Mouse (Mus musculus) layer of hippocampus, postnatal 14 days (tissue): ENCODE results near the gene Cacul1. TPM values are rescaled to one million over a fixed set of nuclear protein-coding genes. Genes with fewer than 3 reads are reported as not detected.

Experiments used
- DNase-seq, 2 experiments: peaks; one replicate each; pipeline ENCODE4 v3.0.0; 2021 to 2022; ENCODE audit warnings: low spot score in 2 of 2, mixed read lengths in 1 of 2
- microRNA-seq, 2 experiments: library from miRNA; unstranded; fragments of <30 nt; microRNA quantifications; one replicate each; pipeline ENCODE4 v1.2.0; 2021
- total RNA-seq, 2 experiments: library from RNA; stranded (reverse); gene quantifications; 2 replicates each; pipeline ENCODE4 v1.2.3; 2021

Cacul1 gene
- total RNA-seq, 2 experiments from 2014 or later: 47.0 to 47.3 TPM

DNA sequence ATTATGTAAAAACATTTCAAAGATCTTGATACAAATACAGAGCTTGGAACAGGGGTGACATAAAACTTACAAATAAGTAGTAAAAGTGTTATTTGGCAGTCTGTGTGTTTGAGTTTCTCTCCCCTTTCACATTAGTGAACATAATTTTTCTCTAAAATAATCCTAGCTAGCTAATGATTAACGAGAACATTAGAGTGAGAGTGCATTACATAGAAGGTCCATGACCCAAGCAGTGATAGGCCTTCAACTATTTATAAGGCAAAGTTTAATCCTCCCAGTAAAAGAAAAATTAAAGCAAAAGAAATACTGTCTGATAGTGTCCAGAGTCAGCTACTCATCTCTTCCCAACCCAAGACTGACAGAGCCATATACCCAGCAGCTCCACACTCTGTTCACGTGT is 48.9 kb downstream of the Cacul1 start:
- DNase-seq: no peak

DNA sequence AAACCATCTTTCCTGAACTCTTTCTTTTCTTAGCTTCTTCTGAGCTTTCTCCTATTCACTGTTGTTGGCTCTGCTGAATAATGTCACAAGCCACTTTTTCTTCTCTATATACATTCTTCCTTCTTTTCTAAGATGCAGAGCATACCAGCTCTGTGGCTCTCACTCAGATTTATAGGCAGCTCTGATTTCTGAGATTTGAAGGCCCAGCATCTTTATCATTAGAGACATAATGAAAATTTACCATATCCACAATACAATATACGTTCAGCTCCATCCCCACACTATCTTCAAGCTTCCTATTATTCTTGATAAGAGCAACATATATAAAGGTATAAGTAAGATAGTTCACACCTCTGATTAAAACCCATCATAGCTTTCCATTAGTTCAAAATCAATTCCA is 50.7 kb downstream of the Cacul1 start:
- no peak for DNase-seq

DNA sequence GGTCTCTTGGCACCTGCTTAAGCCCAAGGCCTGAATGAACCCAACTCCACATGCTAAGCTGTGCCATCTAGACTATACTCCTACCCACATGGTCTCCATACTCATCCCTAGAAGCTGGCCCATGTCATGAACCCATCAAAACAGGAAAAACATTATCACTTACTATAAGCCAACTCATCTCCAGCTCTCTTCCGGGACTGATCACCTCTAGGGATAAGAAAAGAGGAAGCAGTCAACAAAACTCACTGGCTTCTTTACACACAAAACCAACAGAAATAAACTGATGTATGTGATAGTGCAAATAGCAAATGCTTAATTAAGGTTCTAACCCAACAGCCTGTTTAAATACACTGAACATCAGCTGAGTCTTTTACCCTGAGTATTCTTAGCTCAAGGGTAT is 51.5 kb downstream of the Cacul1 start:
- no peak for DNase-seq

DNA sequence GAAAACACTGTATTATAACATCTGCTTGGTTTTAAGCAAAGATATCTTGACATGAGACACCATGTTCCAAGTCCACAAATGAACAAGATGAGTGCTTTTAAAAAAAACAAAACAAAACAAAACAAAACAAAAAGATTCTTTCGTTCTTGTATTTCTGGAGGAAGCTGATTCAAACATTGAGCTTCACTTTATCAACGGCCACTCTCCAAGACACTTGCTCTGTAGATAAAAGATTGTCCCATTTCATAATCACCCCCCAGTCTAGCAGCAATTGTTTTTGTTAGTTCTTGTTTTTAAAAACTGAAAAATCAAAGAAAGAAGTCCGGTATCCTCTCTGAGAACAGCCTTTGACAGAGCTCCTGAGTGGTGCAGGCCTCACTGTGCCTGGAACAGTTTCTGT is 52.2 kb downstream of the Cacul1 start:
- no peak for DNase-seq

DNA sequence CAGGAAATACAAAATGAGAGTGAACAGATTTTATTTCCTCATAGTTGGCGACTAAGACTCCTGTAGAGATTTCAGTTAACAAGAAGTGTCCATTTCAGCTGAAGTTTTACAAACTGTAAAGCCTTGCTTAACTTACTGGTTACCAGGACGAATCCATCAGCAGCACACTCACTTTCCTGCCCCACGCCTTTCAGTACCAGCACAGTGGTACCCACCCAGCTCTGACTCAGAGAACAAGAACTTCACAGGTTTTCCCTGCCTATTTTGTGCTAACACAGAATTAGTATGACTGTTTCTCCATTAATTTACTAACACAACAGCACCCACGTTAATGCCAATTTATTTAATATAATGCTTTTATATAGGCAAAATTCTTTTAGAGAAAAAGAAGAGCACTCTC is 53.9 kb downstream of the Cacul1 start:
- no peak for DNase-seq

DNA sequence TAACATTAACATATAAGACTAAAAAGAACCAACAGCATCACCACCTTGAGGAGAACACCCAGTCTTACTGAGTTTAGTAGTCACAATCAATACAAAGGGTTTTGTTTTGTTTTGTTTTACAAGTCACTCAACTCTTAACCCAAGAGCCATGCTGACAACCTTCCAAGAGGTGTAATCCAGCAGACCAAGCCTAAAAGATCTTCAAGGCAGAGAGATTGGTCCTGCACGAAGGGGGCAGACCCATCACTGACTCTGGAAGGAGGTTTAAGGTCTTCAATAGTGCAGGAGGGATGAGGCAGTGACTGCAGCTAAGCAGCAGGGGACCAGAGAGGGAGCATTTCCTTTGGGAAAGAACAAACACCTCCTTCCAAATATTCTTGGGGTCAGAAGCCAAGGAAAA is 55.7 kb downstream of the Cacul1 start:
- DNase-seq: no peak

DNA sequence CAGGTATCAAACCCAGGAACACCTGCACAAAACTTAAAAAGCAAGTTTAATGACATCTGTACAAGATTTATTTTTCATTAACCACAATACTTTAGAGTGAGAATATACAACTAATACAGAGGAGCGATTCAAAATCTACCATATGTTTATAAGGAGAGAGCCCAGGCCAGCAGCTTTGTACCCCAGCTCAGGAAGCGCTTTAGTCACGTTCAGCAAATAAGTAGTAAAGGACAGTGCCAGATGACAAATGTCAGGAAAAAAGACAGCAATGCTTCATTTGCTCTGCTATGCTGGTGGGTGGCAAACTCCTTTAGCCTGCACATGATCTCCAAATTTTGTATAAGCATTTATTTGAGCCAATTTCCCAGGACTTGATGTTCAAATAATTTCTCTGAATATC is 56.1 kb downstream of the Cacul1 start:
- DNase-seq: no peak

DNA sequence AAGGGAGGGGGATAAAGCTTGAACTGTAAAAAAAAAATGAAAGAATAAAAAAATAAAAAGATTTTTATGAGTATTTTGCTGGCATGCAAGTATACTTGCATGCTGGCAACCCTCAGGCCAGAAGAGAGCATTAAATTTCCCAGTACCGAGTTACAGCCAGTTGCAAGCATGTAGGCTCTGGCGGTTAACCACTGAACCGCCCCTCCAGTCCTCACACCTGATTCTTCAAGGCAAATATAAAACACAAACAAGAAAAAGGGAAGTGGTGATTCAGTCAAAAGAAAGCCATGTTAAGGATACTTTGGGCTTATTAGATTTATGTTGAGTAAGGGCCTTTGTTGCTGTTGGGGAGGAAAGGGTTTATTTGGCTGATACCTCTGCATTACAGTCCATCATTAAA is 60.7 kb downstream of the Cacul1 start:
- DNase-seq: no peak

DNA sequence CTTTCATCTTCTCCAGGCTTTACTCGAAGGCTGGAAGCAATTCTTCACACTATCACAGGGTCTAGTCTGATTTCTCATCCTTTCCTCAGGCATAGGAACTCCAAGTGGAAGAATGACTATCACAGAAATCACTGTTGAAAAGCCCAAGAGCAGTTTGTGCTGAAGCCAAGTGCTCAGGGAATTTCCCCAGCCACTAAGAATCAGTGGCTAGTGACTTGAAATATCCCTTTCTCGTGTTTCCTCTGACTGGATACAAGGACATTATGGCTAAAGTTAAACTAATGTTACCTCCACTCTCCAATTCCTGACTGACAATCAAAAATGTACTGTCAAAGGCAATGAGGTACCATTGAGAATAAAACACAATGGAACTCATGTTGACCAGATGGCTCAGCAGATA is 65.8 kb downstream of the Cacul1 start:
- DNase-seq: no peak

DNA sequence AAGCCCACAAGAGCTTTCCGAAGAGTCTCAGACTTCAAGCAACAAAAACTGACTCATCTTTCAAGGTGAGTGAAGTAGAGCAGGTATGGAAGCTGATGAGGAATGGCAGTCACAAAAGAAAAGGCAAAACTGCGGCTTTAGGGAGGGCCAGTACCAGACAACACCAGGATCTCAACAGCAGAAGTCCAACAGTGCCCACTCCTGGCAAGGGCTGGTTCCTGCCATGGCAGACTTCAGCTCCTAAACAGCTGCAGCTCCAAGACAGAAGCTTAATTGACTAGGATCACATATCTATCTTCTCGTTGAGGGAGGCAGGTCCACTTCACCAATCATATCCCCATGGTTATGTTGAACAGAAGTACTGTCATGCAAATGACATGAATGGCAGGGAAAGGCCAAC is 67.4 kb downstream of the Cacul1 start:
- DNase-seq: peak in 1 of 2 experiments; percentile 24

DNA sequence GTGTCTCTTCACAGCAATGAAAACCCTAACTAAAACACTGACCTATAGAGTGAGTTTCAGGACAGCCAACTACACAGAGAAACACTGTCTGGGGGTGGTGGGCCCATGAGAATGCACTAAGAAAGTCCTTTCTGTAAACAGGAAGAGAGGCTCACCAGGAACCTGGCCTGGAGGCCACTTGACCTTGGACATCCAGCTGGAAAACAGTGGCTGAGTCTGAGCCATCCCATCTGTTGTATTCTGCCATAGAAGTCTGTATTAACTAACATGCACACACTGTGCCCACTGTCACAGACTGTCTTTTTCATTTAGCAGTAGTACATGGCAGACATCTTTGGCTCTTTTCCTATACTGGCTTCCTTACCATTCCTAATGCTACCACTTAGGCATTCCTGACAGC is 80.6 kb downstream of the Cacul1 start:
- DNase-seq: no peak

DNA sequence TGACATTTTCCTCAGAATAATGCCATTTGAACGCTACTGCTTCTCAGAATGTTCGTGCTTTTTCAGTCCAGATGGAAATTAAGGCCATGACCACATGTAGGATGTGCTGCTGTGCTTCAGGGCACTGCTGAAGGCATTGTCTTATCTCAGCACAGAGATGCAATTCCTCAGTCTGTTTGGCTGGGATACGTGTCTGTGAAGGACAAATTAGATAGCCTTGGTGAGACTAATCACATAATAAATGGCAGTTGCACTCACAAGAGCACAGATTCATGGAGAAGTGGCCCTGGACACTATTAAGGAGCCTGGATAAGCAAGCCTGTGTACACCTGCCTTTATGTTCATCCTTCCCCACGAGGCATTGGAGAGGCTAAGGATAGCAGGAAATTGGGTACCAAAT is 83.7 kb downstream of the Cacul1 start:
- DNase-seq: no peak

DNA sequence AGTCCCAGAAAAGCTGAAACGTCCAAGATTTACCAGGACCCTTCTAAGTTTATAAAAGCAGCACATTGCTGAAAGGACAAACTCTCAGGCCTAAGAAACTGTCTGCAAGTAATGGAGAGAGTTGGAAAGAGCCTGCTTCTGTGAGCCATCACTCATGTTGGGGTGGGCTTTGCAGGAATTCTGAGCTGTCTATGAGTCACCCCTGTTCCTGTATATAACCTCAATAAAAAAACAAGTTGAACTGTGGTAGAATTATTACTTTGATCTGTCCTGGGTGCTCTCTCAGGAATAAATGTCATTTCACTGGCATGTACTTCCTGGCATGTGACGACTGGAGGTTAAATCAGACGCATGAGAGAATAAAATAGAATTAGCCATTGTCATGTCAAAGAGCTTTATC is 85.1 kb downstream of the Cacul1 start:
- DNase-seq: no peak

DNA sequence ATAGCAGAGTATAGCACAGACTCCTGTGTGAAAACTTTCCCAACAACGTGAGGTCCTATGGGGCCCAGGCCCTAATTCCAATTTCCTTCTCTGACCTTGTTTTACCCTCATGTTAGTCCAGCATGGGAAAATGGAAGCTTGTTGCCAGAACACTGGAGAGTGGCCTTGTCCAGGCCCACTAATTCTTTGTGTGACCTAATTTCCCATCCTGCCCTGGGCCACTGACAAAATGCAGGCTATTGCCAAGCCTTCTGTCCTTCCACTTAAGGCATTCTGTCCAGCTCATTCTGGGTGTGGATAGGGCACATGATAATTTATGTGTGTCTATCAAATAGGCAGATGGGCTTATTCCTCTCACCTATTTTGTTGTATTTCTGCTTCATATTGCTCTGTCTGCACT is 91.3 kb downstream of the Cacul1 start:
- no peak for DNase-seq

DNA sequence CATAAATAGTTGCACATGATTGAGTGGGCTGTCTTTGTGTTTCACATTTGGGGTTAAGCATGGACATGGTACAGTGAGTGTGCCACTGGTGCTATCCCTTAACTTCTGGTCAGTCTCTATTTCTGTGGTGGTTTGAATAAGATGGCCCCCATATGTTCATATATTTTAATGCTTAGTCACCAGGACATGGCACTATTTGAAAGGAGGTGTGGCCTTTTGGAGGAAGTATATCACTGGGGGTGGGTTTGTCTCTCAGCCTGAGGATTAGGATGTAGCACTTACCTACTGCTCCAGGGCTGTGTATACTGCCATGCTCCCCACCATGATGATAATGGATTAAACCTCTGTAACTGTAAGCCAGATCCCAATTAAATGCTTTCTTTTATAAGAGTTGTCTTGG is 95.6 kb downstream of the Cacul1 start:
- no peak for DNase-seq

DNA sequence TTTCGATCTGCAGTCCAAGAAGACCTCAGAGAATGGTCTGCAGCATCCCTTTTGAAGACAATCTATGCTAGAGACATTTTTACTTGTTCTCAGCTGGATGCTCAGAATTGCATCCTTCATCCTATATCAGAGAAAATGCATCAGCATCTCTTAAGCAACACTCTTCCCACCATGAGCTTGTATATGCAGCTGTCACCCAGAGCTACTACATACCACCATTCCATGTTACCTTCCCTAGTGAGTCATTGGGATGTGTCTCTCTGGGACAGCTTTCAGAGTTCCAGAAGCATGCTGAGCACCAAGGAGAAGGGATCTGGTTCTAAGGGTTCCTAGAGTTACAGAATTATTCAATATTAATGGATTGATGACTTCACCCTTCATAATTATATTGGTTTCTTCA is 102.0 kb downstream of the Cacul1 start:
- DNase-seq: no peak

DNA sequence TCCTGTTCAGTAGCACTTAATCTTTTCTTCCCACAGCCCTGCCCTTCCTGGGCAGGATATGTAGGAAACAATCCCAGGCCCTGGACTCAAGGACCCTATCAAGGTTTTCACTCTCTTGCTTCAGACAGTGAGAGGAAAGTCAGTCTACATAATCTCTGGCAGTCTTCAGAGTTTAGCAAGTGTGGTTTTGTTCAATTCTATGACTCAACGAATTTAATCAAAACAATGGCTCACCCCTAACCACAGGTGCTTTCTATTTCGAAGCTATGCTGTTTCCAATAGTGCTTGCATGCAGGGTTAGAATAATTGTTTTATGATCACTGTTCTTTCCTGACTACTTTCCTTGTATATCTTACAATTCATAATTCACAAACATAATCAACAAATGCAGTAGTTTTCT is 103.0 kb downstream of the Cacul1 start:
- DNase-seq: no peak

Small RNA genes lying within 50 kb of the gene (microRNA-seq; reads per million reads assigned to microRNA genes)
- gene Gm25238: 0 reads per million in 2 experiments

Other genes with a start within 250 kb of the Cacul1 start
- under 1 TPM in 1 of 2 experiments, not detected in 1; 0.28 TPM for gene Prlhr, start 112.7 kb downstream of the Cacul1 start, total RNA-seq
- gene Nanos1, start 175.0 kb upstream of the Cacul1 start, total RNA-seq: 10 to 100 TPM; 17.3 to 18.7 TPM
- gene Eif3a, start 209.6 kb upstream of the Cacul1 start, total RNA-seq: 100 to 1,000 TPM; 117 to 118 TPM
- 10 to 100 TPM; 29.3 to 32.1 TPM for gene Fam45a, start 230.6 kb upstream of the Cacul1 start, total RNA-seq